Mouse (Mus musculus) heart, postnatal 14 days (tissue): ENCODE data around the gene Dnpep. TPM values are rescaled to one million over a fixed set of nuclear protein-coding genes. Genes with fewer than 3 reads are reported as not detected.

Experiments used
- DNase-seq, 2 experiments: peaks; one replicate each; pipeline ENCODE4 v3.0.0; 2021 to 2022
- intact Hi-C: fragments of 180-260 bp; cut with DNase I; formaldehyde crosslinking; loops from one replicate; pipeline ENCODE4 v1.15.1; 2025
- total RNA-seq, 2 experiments: library from RNA; stranded (reverse); gene quantifications; 2 replicates each; pipeline ENCODE4 v1.2.3; 2021

The Dnpep gene
- total RNA-seq, 2 experiments from 2014 or later: 85.6 to 88.5 TPM

GRCm38 (mm10) chr1:75338091-75338694 lies 20.4 kb upstream of the Dnpep start:
- no peak for DNase-seq
- intact Hi-C loops: no loop called here

GRCm38 (mm10) chr1:75337097-75337496 lies 19.3 kb upstream of the Dnpep start:
- intact Hi-C loops: no loop called here
- DNase-seq: no peak

GRCm38 (mm10) chr1:75336461-75336860 lies 18.7 kb upstream of the Dnpep start:
- DNase-seq: no peak
- intact Hi-C loops: no loop called here

- intact Hi-C loops: no loop called here
- DNase-seq: no peak
Observed at GRCm38 (mm10) chr1:75331271-75331670, 13.5 kb upstream of the Dnpep start.

- DNase-seq: no peak
- intact Hi-C loops: no loop called here
Observed at GRCm38 (mm10) chr1:75327461-75327860, 9.7 kb upstream of the Dnpep start.

- intact Hi-C loops: no loop called here
- DNase-seq: no peak
Observed at GRCm38 (mm10) chr1:75319166-75319565, 1.4 kb upstream of the Dnpep start.

- intact Hi-C loops: no loop called here
- no peak for DNase-seq
Observed at GRCm38 (mm10) chr1:75318736-75319135, 946 bp upstream of the Dnpep start.

- intact Hi-C loops: no loop called here
- DNase-seq: no peak
Observed at GRCm38 (mm10) chr1:75318301-75318700, 511 bp upstream of the Dnpep start.

GRCm38 (mm10) chr1:75316861-75317240 lies 939 bp downstream of the Dnpep start:
- intact Hi-C loops: no loop called here
- peak; percentile 85 to 89 for DNase-seq

GRCm38 (mm10) chr1:75315456-75316365 lies 2.1 kb downstream of the Dnpep start:
- intact Hi-C loops: no loop called here
- no peak for DNase-seq

GRCm38 (mm10) chr1:75315011-75315410 lies 2.8 kb downstream of the Dnpep start:
- DNase-seq: no peak
- intact Hi-C loops: no loop called here

- intact Hi-C loops: loop anchor here (5.0 kb wide), 1 partner anchor 59 kb away; no protein-coding TSS in a partner anchor
- DNase-seq: no peak
Observed at GRCm38 (mm10) chr1:75311694-75312093, 6.1 kb downstream of the Dnpep start.

- DNase-seq: no peak
- intact Hi-C loops: no loop called here
Observed at GRCm38 (mm10) chr1:75304662-75305061, 13.1 kb downstream of the Dnpep start.

GRCm38 (mm10) chr1:75294294-75294693 lies 23.5 kb downstream of the Dnpep start:
- DNase-seq: no peak
- intact Hi-C loops: no loop called here

GRCm38 (mm10) chr1:75293331-75293701 lies 24.5 kb downstream of the Dnpep start:
- DNase-seq: no peak
- intact Hi-C loops: no loop called here

- DNase-seq: peak; percentile 9 to 24
- intact Hi-C loops: no loop called here
Observed at GRCm38 (mm10) chr1:75292476-75293330, 25.1 kb downstream of the Dnpep start.

- intact Hi-C loops: loop anchor here (2.0 kb wide), 1 partner anchor 37 kb away; no protein-coding TSS in a partner anchor
- DNase-seq: no peak
Observed at GRCm38 (mm10) chr1:75291321-75291720, 26.5 kb downstream of the Dnpep start.

- intact Hi-C loops: loop anchor here (2.0 kb wide), 1 partner anchor 36 kb away; no protein-coding TSS in a partner anchor
- peak in 1 of 2 experiments; percentile 42 for DNase-seq
Observed at GRCm38 (mm10) chr1:75290582-75290981, 27.2 kb downstream of the Dnpep start.

- intact Hi-C loops: loop anchor here (2.0 kb wide), 1 partner anchor 35 kb away; no protein-coding TSS in a partner anchor
- DNase-seq: no peak
Observed at GRCm38 (mm10) chr1:75289888-75290431, 27.8 kb downstream of the Dnpep start.

- peak; percentile 31 to 43 for DNase-seq
- intact Hi-C loops: no loop called here
Observed at GRCm38 (mm10) chr1:75289376-75289775, 28.4 kb downstream of the Dnpep start.
